In genomic region chr5:145230641-145231040, GRCm38 (mm10) we compare ENCODE assay signal across 9 mouse cellular contexts. TPM values are rescaled to one million over a fixed set of nuclear protein-coding genes. Genes with fewer than 3 reads are reported as not detected.
A peak's percentile ranks its signal among the peaks of the same experiment; 100 is the strongest.
DNase-seq lines count a peak whose midpoint lies in the region; ATAC-seq lines count a peak whose summit lies in the region.
"Had no signal": no experiment of that assay in that cellular context is flagged by ENCODE, and none has a peak within 500 bp of the region (broad histone marks: within the 10 kb centered on the region; RNA-seq: fewer than 3 reads in every experiment).

No protein-coding gene starts in this region.

- 0 out of 2 replicates have a peak, but pooled peaks cover 3% of the 10 kb centered on the region for H3K27me3 ChIP-seq in forebrain, embryonic 13.5 days
- no peaks in the 10 kb centered on the region for H3K27me3 ChIP-seq in neural tube, embryonic 12.5 days (replicated peaks)

- peak overlapping the region; percentile 97 for H3K4me3 ChIP-seq in forebrain, embryonic 13.5 days
- no peak overlapping the region for H3K4me3 ChIP-seq in neural tube, embryonic 12.5 days

- no peak overlapping the region for H3K27ac ChIP-seq in forebrain, embryonic 13.5 days
- no peak overlapping the region for H3K27ac ChIP-seq in neural tube, embryonic 12.5 days

- peak overlapping the region; percentile 90 for H3K4me2 ChIP-seq in forebrain, embryonic 13.5 days
- H3K4me2 ChIP-seq in neural tube, embryonic 12.5 days (replicated peaks), result peak overlapping the region; percentile 79

- H3K9me3 ChIP-seq in forebrain, embryonic 13.5 days (replicated peaks), result no peaks in the 10 kb centered on the region
- H3K9me3 ChIP-seq in neural tube, embryonic 12.5 days, result no peaks in the 10 kb centered on the region

- WGBS in forebrain, embryonic 13.5 days, result 86% methylated on average over 4 of the region's 4 CpGs
- 82% methylated on average over 4 of the region's 4 CpGs for WGBS in neural tube, embryonic 12.5 days

- peak; percentile 23 for DNase-seq in kidney, adult 18-20 months
- DNase-seq in kidney, postnatal 25 days, result no peak
- DNase-seq in kidney, postnatal 14 days, result peak; percentile 15
- DNase-seq in adrenal gland, postnatal 14 days, result no peak
- no peak for DNase-seq in right cerebral cortex, adult 2 months (ENCODE audit: low spot score in 2 of 2)
- DNase-seq in gastrocnemius, postnatal 36 days, result no peak
- DNase-seq: lung, postnatal 36 days had no signal

- intact Hi-C loops in gastrocnemius, postnatal 36 days (cut with DNase I), result loop anchor here (5.0 kb wide), 1 partner anchor 52 kb away; the partner anchor contains the start of gene Zscan25

- peak overlapping the region; percentile 97; the same call in 1 of the 2 replicates for H3K9ac ChIP-seq in forebrain, embryonic 13.5 days
- no peak overlapping the region for H3K9ac ChIP-seq in neural tube, embryonic 12.5 days

- H3K4me1 ChIP-seq in forebrain, embryonic 13.5 days, result peaks cover 18% of the 10 kb centered on the region
- peaks cover 17% of the 10 kb centered on the region; the same call in 1 of the 2 replicates for H3K4me1 ChIP-seq in neural tube, embryonic 12.5 days

- no peak for ATAC-seq in forebrain, embryonic 13.5 days
- ATAC-seq in neural tube, embryonic 12.5 days (ENCODE audit: low FRiP score, low read depth), result no peak

- H3K36me3 ChIP-seq in forebrain, embryonic 13.5 days (ENCODE audit: poor library complexity, severe bottlenecking), result peaks cover 24% of the 10 kb centered on the region
- H3K36me3 ChIP-seq in neural tube, embryonic 12.5 days, result peaks cover 24% of the 10 kb centered on the region

RNA-seq across cellular contexts. Expression of gene Zfp655, which starts 0.9 kb away (rescaled TPM):
- polyA plus RNA-seq in forebrain, embryonic 13.5 days (2015; fragmentation: Nextera tagmentation; extraction: Ambion mirVana), result 38.2 and 39.5 TPM in 2 replicates
- 39.7 and 41.7 TPM in 2 replicates for polyA plus RNA-seq in neural tube, embryonic 12.5 days (2016; fragmentation: Nextera tagmentation; extraction: Ambion mirVana)
- total RNA-seq in adrenal gland, postnatal 14 days (2021), result 46.6 and 49.8 TPM in 2 replicates
- total RNA-seq in gastrocnemius, postnatal 36 days (2021), result 10 to 100 TPM in 1 of 2 experiments, 1 to 10 TPM in 1; 9.2 to 14.6 TPM

RNA-seq across cellular contexts. Expression of gene Zkscan5, which starts 26.3 kb away (rescaled TPM):
- polyA plus RNA-seq in forebrain, embryonic 13.5 days (2015; fragmentation: Nextera tagmentation; extraction: Ambion mirVana), result 16.6 and 18.0 TPM in 2 replicates
- polyA plus RNA-seq in neural tube, embryonic 12.5 days (2016; fragmentation: Nextera tagmentation; extraction: Ambion mirVana), result 17.5 and 19.2 TPM in 2 replicates
- total RNA-seq in adrenal gland, postnatal 14 days (2021), result 12.2 and 14.3 TPM in 2 replicates
- 1 to 10 TPM; 5.4 to 7.5 TPM for total RNA-seq in gastrocnemius, postnatal 36 days (2021)

RNA-seq across cellular contexts. Expression of gene Zkscan14, which starts 29.0 kb away (rescaled TPM):
- 11.9 and 13.1 TPM in 2 replicates for polyA plus RNA-seq in forebrain, embryonic 13.5 days (2015; fragmentation: Nextera tagmentation; extraction: Ambion mirVana)
- 12.7 and 13.0 TPM in 2 replicates for polyA plus RNA-seq in neural tube, embryonic 12.5 days (2016; fragmentation: Nextera tagmentation; extraction: Ambion mirVana)
- total RNA-seq in adrenal gland, postnatal 14 days (2021), result 8.3 and 10.5 TPM in 2 replicates
- 10 to 100 TPM in 1 of 2 experiments, 1 to 10 TPM in 1; 8.5 to 13.0 TPM for total RNA-seq in gastrocnemius, postnatal 36 days (2021)

RNA-seq across cellular contexts. Expression of gene Atp5j2, which starts 38.8 kb away (rescaled TPM):
- polyA plus RNA-seq in forebrain, embryonic 13.5 days (2015; fragmentation: Nextera tagmentation; extraction: Ambion mirVana), result 672 and 745 TPM in 2 replicates
- polyA plus RNA-seq in neural tube, embryonic 12.5 days (2016; fragmentation: Nextera tagmentation; extraction: Ambion mirVana), result 538 and 555 TPM in 2 replicates
- total RNA-seq in adrenal gland, postnatal 14 days (2021), result 774 and 783 TPM in 2 replicates
- 100 to 1,000 TPM; 691 to 699 TPM for total RNA-seq in gastrocnemius, postnatal 36 days (2021)

RNA-seq across cellular contexts. Expression of gene Zscan25, which starts 49.7 kb away (rescaled TPM):
- 0.44 and 0.83 TPM in 2 replicates for polyA plus RNA-seq in forebrain, embryonic 13.5 days (2015; fragmentation: Nextera tagmentation; extraction: Ambion mirVana)
- polyA plus RNA-seq in neural tube, embryonic 12.5 days (2016; fragmentation: Nextera tagmentation; extraction: Ambion mirVana), result 0.57 and 0.91 TPM in 2 replicates
- 14.6 and 17.0 TPM in 2 replicates for total RNA-seq in adrenal gland, postnatal 14 days (2021)
- total RNA-seq in gastrocnemius, postnatal 36 days (2021), result 1 to 10 TPM; 6.6 to 9.3 TPM

Comparison
In these comparisons a context has a peak if more than half of its experiments do, and no peak if none do; other contexts are left out.
1. DNase-seq: peak in kidney, adult 18-20 months (single experiment) and kidney, postnatal 14 days (single experiment); none in kidney, postnatal 25 days (0 of 2), adrenal gland, postnatal 14 days (single experiment), right cerebral cortex, adult 2 months (0 of 2) and gastrocnemius, postnatal 36 days (0 of 2).